17 mouse cellular contexts compared by ENCODE assay signal in the genomic region with DNA sequence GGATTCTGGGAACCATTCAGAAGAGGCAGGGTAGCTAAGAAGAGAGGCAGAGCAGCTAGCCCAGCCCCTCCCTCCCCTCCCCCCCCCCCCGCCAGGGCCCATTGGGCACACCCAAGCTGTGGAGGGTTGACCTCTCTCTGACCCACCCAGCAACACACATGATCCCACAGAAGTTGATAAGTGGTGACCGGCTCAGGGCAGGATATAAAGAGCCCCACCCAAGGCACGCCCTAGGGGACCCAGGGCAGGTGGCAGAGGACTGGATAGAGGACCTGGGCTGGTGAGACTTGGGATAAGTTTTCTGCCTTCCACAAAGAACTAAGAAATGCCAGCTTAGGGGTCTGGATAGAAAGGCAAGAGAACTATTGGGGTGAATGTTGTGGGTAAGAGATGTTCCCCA. TPM values are rescaled to one million over a fixed set of nuclear protein-coding genes. Genes with fewer than 3 reads are reported as not detected.
DNase-seq lines count a peak whose midpoint lies in the region; ATAC-seq and TF ChIP-seq lines count a peak whose summit lies in the region.
"Had no signal": no experiment of that assay in that cellular context is flagged by ENCODE, and none has a peak within 500 bp of the region (broad histone marks: within the 10 kb centered on the region; RNA-seq: fewer than 3 reads in every experiment).

No protein-coding gene starts in this region.

- H3K4me1 ChIP-seq in erythroblast, embryonic 14.5 days (ENCODE audit: control insufficient read depth), result peaks cover 52% of the 10 kb centered on the region
- H3K4me1 ChIP-seq in liver, embryonic 14.5 days (replicated peaks; ENCODE audit: control insufficient read depth in 2 of 2, insufficient read depth in 2 of 2, low read length in 1 of 2), result peaks cover 32 to 37% of the 10 kb centered on the region in 2 experiments

- H3K27ac ChIP-seq in liver, embryonic 14.5 days, result peak overlapping the region; percentile 85
- H3K27ac ChIP-seq: heart, embryonic 13.5 days; kidney, postnatal 0 days; limb, embryonic 12.5 days; midbrain, embryonic 15.5 days had no signal

- TF ChIP-seq EP300 in liver, embryonic 14.5 days (IDR thresholded peaks at IDR 0.05; ENCODE audit: low read depth), result no peak

- 12% methylated on average over 3 of the region's 3 CpGs for WGBS in liver, embryonic 14.5 days (ENCODE audit: insufficient replicate concordance)

- peak; percentile 35 for DNase-seq in urinary bladder, postnatal 14 days (ENCODE audit: low spot score)
- DNase-seq in urinary bladder, postnatal 25 days (ENCODE audit: low spot score), result no peak
- peak; percentile 62 to 77 (median 71) for DNase-seq in liver, embryonic 14.5 days (ENCODE audit: low read depth in 3 of 3, low spot score in 3 of 3)
- DNase-seq in yolk sac, embryonic 10.5 days (ENCODE audit: low spot score), result peak; percentile 27
- DNase-seq in right cerebral cortex, postnatal 25 days, result no peak
- DNase-seq in frontal cortex, postnatal 14 days (ENCODE audit: low spot score in 2 of 2), result no peak
- DNase-seq in layer of hippocampus, postnatal 25 days (ENCODE audit: extremely low spot score in 1 of 2, low spot score in 1 of 2), result no peak
- DNase-seq: adrenal gland, postnatal 36 days; cerebellum, adult 2 months; lung, postnatal 4 days; thymus, postnatal 4 days had no signal

- H3K36me3 ChIP-seq in erythroblast, embryonic 14.5 days (ENCODE audit: control insufficient read depth), result no peaks in the 10 kb centered on the region
- no peaks in the 10 kb centered on the region for H3K36me3 ChIP-seq in liver, embryonic 14.5 days (replicated peaks; ENCODE audit: control insufficient read depth, insufficient read depth, low read depth)
- H3K36me3 ChIP-seq: heart, embryonic 13.5 days; limb, embryonic 12.5 days; midbrain, embryonic 15.5 days had no signal

- peak; percentile 99 for ATAC-seq in liver, embryonic 14.5 days (ENCODE audit: insufficient read depth)
- ATAC-seq: midbrain, embryonic 15.5 days had no signal

- H3K4me3 ChIP-seq in erythroblast, embryonic 14.5 days (replicated peaks), result peak overlapping the region; percentile 4
- H3K4me3 ChIP-seq in liver, embryonic 14.5 days (ENCODE audit: insufficient read depth in 1 of 2, low read depth in 2 of 2, low read length in 2 of 2), result no peak overlapping the region
- H3K4me3 ChIP-seq: heart, embryonic 13.5 days; limb, embryonic 12.5 days; midbrain, embryonic 15.5 days had no signal

- peaks cover 2% of the 10 kb centered on the region; the same call in 1 of the 2 replicates for H3K9me3 ChIP-seq in erythroblast, embryonic 14.5 days (ENCODE audit: control insufficient read depth, low read length)
- H3K9me3 ChIP-seq in liver, embryonic 14.5 days (ENCODE audit: control insufficient read depth, low read length), result no peaks in the 10 kb centered on the region
- H3K9me3 ChIP-seq: heart, embryonic 13.5 days; limb, embryonic 12.5 days; midbrain, embryonic 15.5 days had no signal

- peaks cover 6% of the 10 kb centered on the region for H3K27me3 ChIP-seq in erythroblast, embryonic 14.5 days (ENCODE audit: control insufficient read depth)
- H3K27me3 ChIP-seq in liver, embryonic 14.5 days (ENCODE audit: control insufficient read depth, insufficient read depth, low read length), result no peaks in the 10 kb centered on the region
- H3K27me3 ChIP-seq: midbrain, embryonic 15.5 days had no signal

- H3K9ac ChIP-seq in liver, embryonic 14.5 days (replicated peaks), result 0 out of 2 replicates have a peak overlapping the region, but pooled peaks have one; percentile 15
- H3K9ac ChIP-seq: heart, embryonic 13.5 days; limb, embryonic 12.5 days; midbrain, embryonic 15.5 days had no signal

- H3K4me2 ChIP-seq in liver, embryonic 14.5 days (ENCODE audit: low read depth), result peak overlapping the region; percentile 57
- H3K4me2 ChIP-seq: heart, embryonic 13.5 days; limb, embryonic 12.5 days; midbrain, embryonic 15.5 days had no signal

- TF ChIP-seq CTCF in liver, embryonic 14.5 days (IDR thresholded peaks at IDR 0.05; ENCODE audit: low read depth), result no peak

RNA-seq across cellular contexts. Expression of gene Elf3, which starts 7.7 kb away (rescaled TPM):
- polyA plus RNA-seq in erythroblast, embryonic 14.5 days (2012), result not detected in 2 replicates
- polyA plus RNA-seq in liver, embryonic 14.5 days (2012; rRNA removed), result 0.57 and 0.58 TPM in 2 replicates
- 0.43 and 0.61 TPM in 2 replicates for polyA plus RNA-seq in liver, embryonic 14.5 days (2014; fragmentation: Nextera tagmentation; extraction: Ambion mirVana)
- not detected for total RNA-seq in layer of hippocampus, postnatal 25 days (2021)
- total RNA-seq: adrenal gland, postnatal 36 days; layer of hippocampus, postnatal 10 days had no signal

RNA-seq across cellular contexts. Expression of gene Rnpep, which starts 33.2 kb away (rescaled TPM):
- polyA plus RNA-seq in erythroblast, embryonic 14.5 days (2012), result 0.15 and 0.21 TPM in 2 replicates
- polyA plus RNA-seq in liver, embryonic 14.5 days (2012; rRNA removed), result 7.3 and 8.4 TPM in 2 replicates
- polyA plus RNA-seq in liver, embryonic 14.5 days (2014; fragmentation: Nextera tagmentation; extraction: Ambion mirVana), result 23.0 and 24.2 TPM in 2 replicates
- total RNA-seq in layer of hippocampus, postnatal 25 days (2021), result 10 to 100 TPM; 51.3 to 57.3 TPM

Comparison
In these comparisons a context has a peak if more than half of its experiments do, and no peak if none do; other contexts are left out.
1. DNase-seq: peak in urinary bladder, postnatal 14 days (single experiment), liver, embryonic 14.5 days (3 of 3) and yolk sac, embryonic 10.5 days (single experiment); none in urinary bladder, postnatal 25 days (single experiment), right cerebral cortex, postnatal 25 days (single experiment), frontal cortex, postnatal 14 days (0 of 2) and layer of hippocampus, postnatal 25 days (0 of 2).